Mouse (Mus musculus) G1E (cell line): ENCODE measurements at regions not wholly inside any gene's neighbourhood (a gene's known extent, or its start where the extent isn't known, plus 50 kb on each side); places are given as distances from the start of the nearest gene placed in this dataset.

Experiments
- CTCF ChIP-seq: IDR thresholded peaks from 2 replicates; pipeline ENCODE4 v1.5.1; 2012; ENCODE audit warnings: low read depth, low read length, inconsistent platforms, mixed read lengths
- POLR2AphosphoS5 ChIP-seq: IDR thresholded peaks from 2 replicates; pipeline ENCODE4 v1.6.1; 2012; ENCODE audit warnings: low read depth, low read length, inconsistent platforms; ENCODE audit not compliant: insufficient replicate concordance
- TAL1 ChIP-seq: conservative IDR thresholded peaks from 2 replicates; pipeline ENCODE4 v1.6.1; 2012; ENCODE audit warnings: low read depth, low read length, inconsistent platforms, mixed read lengths

GRCm38 (mm10) chr14:47825446-47825956 is 177.3 kb downstream of the Ktn1 start:
- TF ChIP-seq POLR2AphosphoS5 (no peak), CTCF (no peak), TAL1 (no peak)
